Mouse (Mus musculus) fat pad, adult 2 months (tissue): ENCODE measurements at regions not wholly inside any gene's neighbourhood (a gene's known extent, or its start where the extent isn't known, plus 50 kb on each side); places are given as distances from the start of the nearest gene placed in this dataset.

ENCODE experiments used
- DNase-seq: peaks from one replicate; pipeline ENCODE4 v3.0.0-alpha.2; 2011; ENCODE audit warnings: low read depth, low spot score; ENCODE audit errors: extremely low read depth

- DNase-seq: no peak
Observed at GRCm38 (mm10) chr10:117463636-117464035, 83.8 kb upstream of the Cpsf6 start.

GRCm38 (mm10) chr10:117462921-117463320, 83.1 kb upstream of the Cpsf6 start:
- DNase-seq: no peak

GRCm38 (mm10) chr10:117461791-117462516, 82.1 kb upstream of the Cpsf6 start:
- no peak for DNase-seq

- DNase-seq: no peak
Observed at GRCm38 (mm10) chr10:117461261-117461660, 81.4 kb upstream of the Cpsf6 start.

GRCm38 (mm10) chr10:117460366-117460730, 80.5 kb upstream of the Cpsf6 start:
- no peak for DNase-seq

GRCm38 (mm10) chr10:117459651-117460365, 80.0 kb upstream of the Cpsf6 start:
- no peak for DNase-seq

- no peak for DNase-seq
Observed at GRCm38 (mm10) chr10:117459041-117459475, 79.2 kb upstream of the Cpsf6 start.

- no peak for DNase-seq
Observed at GRCm38 (mm10) chr10:117458271-117459040, 78.6 kb upstream of the Cpsf6 start.

GRCm38 (mm10) chr10:117457701-117457950, 77.8 kb upstream of the Cpsf6 start:
- no peak for DNase-seq

GRCm38 (mm10) chr10:117456904-117457700, 77.3 kb upstream of the Cpsf6 start:
- no peak for DNase-seq

- DNase-seq: no peak
Observed at GRCm38 (mm10) chr10:117456427-117456826, 76.6 kb upstream of the Cpsf6 start.

- DNase-seq: no peak
Observed at GRCm38 (mm10) chr10:117455595-117456302, 75.9 kb upstream of the Cpsf6 start.

GRCm38 (mm10) chr10:117454711-117455591, 75.1 kb upstream of the Cpsf6 start:
- DNase-seq: no peak

- DNase-seq: no peak
Observed at GRCm38 (mm10) chr10:117454171-117454500, 74.3 kb upstream of the Cpsf6 start.

- DNase-seq: no peak
Observed at GRCm38 (mm10) chr10:117453406-117454170, 73.8 kb upstream of the Cpsf6 start.

- DNase-seq: no peak
Observed at GRCm38 (mm10) chr10:117452190-117452950, 72.6 kb upstream of the Cpsf6 start.

GRCm38 (mm10) chr10:117451396-117452185, 71.8 kb upstream of the Cpsf6 start:
- no peak for DNase-seq
